Mouse (Mus musculus) adrenal gland, postnatal 14 days (tissue): ENCODE results near the gene Vapb. TPM values are rescaled to one million over a fixed set of nuclear protein-coding genes. Genes with fewer than 3 reads are reported as not detected.
"Not testable (repeated sequence)": the region's sequence is repeated elsewhere in the genome, so short reads cannot be mapped to it uniquely, and the experiment has no call there.

Source experiments
- DNase-seq: peaks from one replicate; pipeline ENCODE4 v3.0.0; 2021; ENCODE audit warnings: mixed read lengths
- long read RNA-seq, 2 experiments: library from polyadenylated mRNA; stranded (forward); transcript quantifications; one replicate each; pipeline ENCODE4 v2.0.0; 2021
- total RNA-seq: library from RNA; stranded (reverse); gene quantifications from 2 replicates; pipeline ENCODE4 v1.2.3, GENCODE M21; 2021

Gene Vapb
- 134 and 142 TPM in 2 replicates for total RNA-seq
- long read RNA-seq, experiment 1, full-length matches to known transcripts: 4 of 8 reads
- long read RNA-seq, experiment 1, partial matches to known transcripts: 0 of 8 reads
- long read RNA-seq, experiment 1, other reads (novel, unspliced or antisense): 4 of 8 reads
- long read RNA-seq, experiment 2, full-length matches to known transcripts: 3 of 7 reads
- long read RNA-seq, experiment 2, partial matches to known transcripts: 0 of 7 reads
- long read RNA-seq, experiment 2, other reads (novel, unspliced or antisense): 4 of 7 reads

GRCm38 (mm10) chr2:173737222-173737989 is at the start of gene Vapb:
Vapb (plus strand) TSS chr2:173737511.
- peak; percentile 100 for DNase-seq

GRCm38 (mm10) chr2:173689835-173690234 is 47.5 kb upstream of the Vapb start:
- no peak for DNase-seq

- DNase-seq: no peak
Measured at GRCm38 (mm10) chr2:173691748-173692147, 45.6 kb upstream of the Vapb start.

GRCm38 (mm10) chr2:173692693-173693092 is 44.6 kb upstream of the Vapb start:
- no peak for DNase-seq

- no peak for DNase-seq
Measured at GRCm38 (mm10) chr2:173698850-173699249, 38.5 kb upstream of the Vapb start.

- peak; percentile 48 for DNase-seq
Measured at GRCm38 (mm10) chr2:173702096-173702866, 35.0 kb upstream of the Vapb start.

GRCm38 (mm10) chr2:173702867-173703237 is 34.5 kb upstream of the Vapb start:
- no peak for DNase-seq

GRCm38 (mm10) chr2:173705827-173706551 is 31.3 kb upstream of the Vapb start:
- no peak for DNase-seq

GRCm38 (mm10) chr2:173707626-173708025 is 29.7 kb upstream of the Vapb start:
- DNase-seq: not testable (repeated sequence)

GRCm38 (mm10) chr2:173710193-173710592 is 27.1 kb upstream of the Vapb start:
- no peak for DNase-seq

GRCm38 (mm10) chr2:173712656-173713055 is 24.7 kb upstream of the Vapb start:
- DNase-seq: peak; percentile 36

GRCm38 (mm10) chr2:173713241-173713640 is 24.1 kb upstream of the Vapb start:
- DNase-seq: peak; percentile 55

GRCm38 (mm10) chr2:173714620-173715218 is 22.6 kb upstream of the Vapb start:
- no peak for DNase-seq

- DNase-seq: no peak
Measured at GRCm38 (mm10) chr2:173716966-173717365, 20.3 kb upstream of the Vapb start.

GRCm38 (mm10) chr2:173719115-173719514 is 18.2 kb upstream of the Vapb start, which contains the start of gene 1700010B08Rik:
1700010B08Rik (plus strand) TSS chr2:173719415.
- not testable (repeated sequence) for DNase-seq

- no peak for DNase-seq
Measured at GRCm38 (mm10) chr2:173722251-173722857, 15.0 kb upstream of the Vapb start.

- DNase-seq: no peak
Measured at GRCm38 (mm10) chr2:173724382-173724781, 12.9 kb upstream of the Vapb start.

GRCm38 (mm10) chr2:173724940-173725807 is 12.1 kb upstream of the Vapb start:
- DNase-seq: peak; percentile 44

- no peak for DNase-seq
Measured at GRCm38 (mm10) chr2:173725819-173726218, 11.5 kb upstream of the Vapb start.

- DNase-seq: no peak
Measured at GRCm38 (mm10) chr2:173730444-173730966, 6.8 kb upstream of the Vapb start.
